Mouse (Mus musculus): ENCODE measurements around the gene Rnf5. TPM values are rescaled to one million over a fixed set of nuclear protein-coding genes. Genes with fewer than 3 reads are reported as not detected.

Rnf5 gene
- polyA plus RNA-seq, 1 experiment from 2014 or later, result 301 TPM

GRCm38 (mm10) chr17:34555483-34555882, 48.0 kb downstream of the Rnf5 start:
- Histone ChIP-seq H3K27ac (no peak overlapping the region), H3K36me3 (no peaks in the 10 kb centered on the region), H3K9ac (no peak overlapping the region), H3K4me1 (replicated peaks) (no peaks in the 10 kb centered on the region), H3K27me3 (no peaks in the 10 kb centered on the region), H3K4me3 (no peak overlapping the region), H3K4me2 (no peak overlapping the region), H3K9me3 (no peaks in the 10 kb centered on the region)
- no peak for ATAC-seq (ENCODE audit: low FRiP score)
- 32% methylated on average over 5 of the region's 5 CpGs for WGBS

Other genes starting within 250 kb of the Rnf5 start
- gene Btnl2, start 248.9 kb downstream of the Rnf5 start, polyA plus RNA-seq (2015; fragmentation: Nextera tagmentation; extraction: Ambion mirVana), result not detected in 2 replicates
- not detected in 2 replicates for gene Btnl1, start 226.6 kb downstream of the Rnf5 start, polyA plus RNA-seq (2015; fragmentation: Nextera tagmentation; extraction: Ambion mirVana)
- 3.6 and 4.1 TPM in 2 replicates for gene BC051142, start 204.9 kb downstream of the Rnf5 start, polyA plus RNA-seq (2015; fragmentation: Nextera tagmentation; extraction: Ambion mirVana)
- gene Btnl4, start 126.4 kb downstream of the Rnf5 start, polyA plus RNA-seq (2015; fragmentation: Nextera tagmentation; extraction: Ambion mirVana), result not detected in 2 replicates
- not detected in 2 replicates for gene Btnl6, start 86.3 kb downstream of the Rnf5 start, polyA plus RNA-seq (2015; fragmentation: Nextera tagmentation; extraction: Ambion mirVana)
- 7.4 and 8.4 TPM in 2 replicates for gene Notch4, start 39.4 kb downstream of the Rnf5 start, polyA plus RNA-seq (2015; fragmentation: Nextera tagmentation; extraction: Ambion mirVana)
- gene Gpsm3, start 13.9 kb downstream of the Rnf5 start, polyA plus RNA-seq (2015; fragmentation: Nextera tagmentation; extraction: Ambion mirVana), result 3.2 and 4.9 TPM in 2 replicates
- gene Pbx2, start 12.4 kb downstream of the Rnf5 start, polyA plus RNA-seq (2015; fragmentation: Nextera tagmentation; extraction: Ambion mirVana), result 8.9 and 10.6 TPM in 2 replicates
- gene Ager, start 5.8 kb downstream of the Rnf5 start, polyA plus RNA-seq (2015; fragmentation: Nextera tagmentation; extraction: Ambion mirVana), result 1.9 and 2.1 TPM in 2 replicates
- 97.8 and 99.1 TPM in 2 replicates for gene Agpat1, start 572 bp upstream of the Rnf5 start, polyA plus RNA-seq (2015; fragmentation: Nextera tagmentation; extraction: Ambion mirVana)
- 11.7 and 12.9 TPM in 2 replicates for gene Egfl8, start 12.3 kb upstream of the Rnf5 start, polyA plus RNA-seq (2015; fragmentation: Nextera tagmentation; extraction: Ambion mirVana)
- 21.7 and 22.7 TPM in 2 replicates for gene Ppt2, start 24.8 kb upstream of the Rnf5 start, polyA plus RNA-seq (2015; fragmentation: Nextera tagmentation; extraction: Ambion mirVana)
- 5.5 and 5.6 TPM in 2 replicates for gene Prrt1, start 25.8 kb upstream of the Rnf5 start, polyA plus RNA-seq (2015; fragmentation: Nextera tagmentation; extraction: Ambion mirVana)
- 16.9 and 17.6 TPM in 2 replicates for gene Fkbpl, start 41.1 kb upstream of the Rnf5 start, polyA plus RNA-seq (2015; fragmentation: Nextera tagmentation; extraction: Ambion mirVana)
- 117 and 122 TPM in 2 replicates for gene Atf6b, start 43.5 kb upstream of the Rnf5 start, polyA plus RNA-seq (2015; fragmentation: Nextera tagmentation; extraction: Ambion mirVana)
- 0.09 TPM in 2 replicates for gene Tnxb, start 66.8 kb upstream of the Rnf5 start, polyA plus RNA-seq (2015; fragmentation: Nextera tagmentation; extraction: Ambion mirVana)
- 0.09 TPM in 1 of 2 replicates, not detected in the other for gene C4b, start 140.2 kb upstream of the Rnf5 start, polyA plus RNA-seq (2015; fragmentation: Nextera tagmentation; extraction: Ambion mirVana)
- not detected in 2 replicates for gene Cyp21a1, start 200.9 kb upstream of the Rnf5 start, polyA plus RNA-seq (2015; fragmentation: Nextera tagmentation; extraction: Ambion mirVana)
- gene Stk19, start 233.3 kb upstream of the Rnf5 start, polyA plus RNA-seq (2015; fragmentation: Nextera tagmentation; extraction: Ambion mirVana), result 36.5 and 40.5 TPM in 2 replicates
- gene Dxo, start 233.3 kb upstream of the Rnf5 start, polyA plus RNA-seq (2015; fragmentation: Nextera tagmentation; extraction: Ambion mirVana), result 68.9 and 69.6 TPM in 2 replicates
- 54.1 and 60.4 TPM in 2 replicates for gene Skiv2l, start 246.5 kb upstream of the Rnf5 start, polyA plus RNA-seq (2015; fragmentation: Nextera tagmentation; extraction: Ambion mirVana)
- gene Nelfe, start 246.7 kb upstream of the Rnf5 start, polyA plus RNA-seq (2015; fragmentation: Nextera tagmentation; extraction: Ambion mirVana), result 82.7 and 88.9 TPM in 2 replicates

Measured in hindbrain, embryonic 13.5 days (tissue).